Mouse (Mus musculus) adrenal gland (tissue): ENCODE data around the gene Gm20777.
"Not testable (repeated sequence)": the region's sequence is repeated elsewhere in the genome, so short reads cannot be mapped to it uniquely, and the experiment has no call there.

Experiments used
- intact Hi-C: fragments of 180-260 bp; cut with DNase I; formaldehyde crosslinking; loops from one replicate; pipeline ENCODE4 v1.15.1; 2025
- long read RNA-seq, 2 experiments: library from polyadenylated mRNA; unstranded; transcript quantifications; one replicate each; pipeline ENCODE4 v2.0.0; 2020; ENCODE audit warnings: borderline replicate concordance in 1 of 2; ENCODE audit not compliant: insufficient replicate concordance in 1 of 2

Gene Gm20777
- long read RNA-seq, experiment 1: 0 reads
- long read RNA-seq, experiment 2: 0 reads

GRCm38 (mm10) chrY:10752350-10752749, at the start of gene Gm20777:
Gene Gm20777 (minus strand): TSS chrY:10752450.
- intact Hi-C loops: not testable (repeated sequence)

- intact Hi-C loops: not testable (repeated sequence)
Measured at GRCm38 (mm10) chrY:10709551-10709950, 42.7 kb downstream of the Gm20777 start.

- intact Hi-C loops: not testable (repeated sequence)
Measured at GRCm38 (mm10) chrY:10708761-10709160, 43.5 kb downstream of the Gm20777 start.

- intact Hi-C loops: not testable (repeated sequence)
Measured at GRCm38 (mm10) chrY:10708226-10708625, 44.0 kb downstream of the Gm20777 start.

- intact Hi-C loops: not testable (repeated sequence)
Measured at GRCm38 (mm10) chrY:10706686-10707085, 45.6 kb downstream of the Gm20777 start.
